Mouse (Mus musculus) lung, embryonic 16.5 days (tissue): ENCODE measurements around the gene Rapgef2. TPM values are rescaled to one million over a fixed set of nuclear protein-coding genes. Genes with fewer than 3 reads are reported as not detected.

Source experiments
- ATAC-seq: fragments of 200-750 bp; cut with Nextera tagmentation; 2 replicates; pipeline ENCODE4 v1.8.0; 2017; ENCODE audit warnings: low read depth, mild to moderate bottlenecking, moderate library complexity
- H3K27ac ChIP-seq: fragments of 300-500 bp; sonication (generic); 2 replicates; pipeline ENCODE4 v1.5.1; 2014; ENCODE audit warnings: mild to moderate bottlenecking, control low read depth, low read length
- H3K27me3 ChIP-seq: fragments of 300-500 bp; sonication (generic); 2 replicates; pipeline ENCODE4 v1.6.1; 2014; ENCODE audit warnings: low read depth, low read length, mixed read lengths; ENCODE audit not compliant: control insufficient read depth, insufficient read depth
- H3K36me3 ChIP-seq: fragments of 300-500 bp; sonication (generic); 2 replicates; pipeline ENCODE4 v1.6.1; 2014; ENCODE audit warnings: low read length; ENCODE audit not compliant: control insufficient read depth, insufficient read depth
- H3K4me1 ChIP-seq: fragments of 300-500 bp; sonication (generic); replicated peaks from 2 replicates; pipeline ENCODE4 v1.6.1; 2014; ENCODE audit warnings: low read length, mixed read lengths; ENCODE audit not compliant: control insufficient read depth, insufficient read depth
- H3K4me2 ChIP-seq: fragments of 300-500 bp; sonication (generic); 2 replicates; pipeline ENCODE4 v1.6.1; 2014; ENCODE audit warnings: low read depth, low read length, control low read depth
- H3K4me3 ChIP-seq: fragments of 300-500 bp; sonication (generic); 2 replicates; pipeline ENCODE4 v1.5.1; 2014; ENCODE audit warnings: mild to moderate bottlenecking, low read length, control low read depth
- H3K9ac ChIP-seq: fragments of 300-500 bp; sonication (generic); 2 replicates; pipeline ENCODE4 v1.6.1; 2014; ENCODE audit warnings: low read length, control low read depth
- H3K9me3 ChIP-seq: fragments of 300-500 bp; sonication (generic); 2 replicates; pipeline ENCODE4 v1.6.1; 2016; ENCODE audit warnings: low read length; ENCODE audit not compliant: control insufficient read depth
- whole genome bisulfite sequencing: fragments of 180-500 bp; shearing (Covaris S2); extraction: QIAGEN DNeasy Blood & Tissue Kit; methylation state at CpG from one replicate; pipeline ENCODE4 v1.1.7; 2014; 5-methylcytosine and 5-hydroxymethylcytosine counted together
- polyA plus RNA-seq: library from polyadenylated mRNA; unstranded; fragments of >200 nt; fragmentation: Nextera tagmentation; extraction: Ambion mirVana; gene quantifications from 2 replicates; pipeline ENCODE4 v1.2.1, GENCODE M21; 2015

The Rapgef2 gene
- polyA plus RNA-seq, 1 experiment from 2014 or later = 5.1 TPM

- H3K9me3 ChIP-seq = no peaks in the 10 kb centered on the region
- H3K27me3 ChIP-seq = no peaks in the 10 kb centered on the region
- no peak overlapping the region for H3K4me2 ChIP-seq
- no peaks in the 10 kb centered on the region for H3K36me3 ChIP-seq
- 0 out of 2 replicates have a peak, but pooled peaks cover 2% of the 10 kb centered on the region for H3K4me1 ChIP-seq
- WGBS = 73% methylated on average over 6 of the region's 6 CpGs
- ATAC-seq = no peak
- no peak overlapping the region for H3K27ac ChIP-seq
- no peak overlapping the region for H3K9ac ChIP-seq
- no peak overlapping the region for H3K4me3 ChIP-seq
Observed at GRCm38 (mm10) chr3:79126857-79127256, 159.5 kb downstream of the Rapgef2 start.

- Histone ChIP-seq H3K4me2 (no peak overlapping the region), H3K4me3 (no peak overlapping the region), H3K9me3 (no peaks in the 10 kb centered on the region), H3K27me3 (no peaks in the 10 kb centered on the region), H3K9ac (no peak overlapping the region), H3K4me1 (no peaks in the 10 kb centered on the region), H3K36me3 (no peaks in the 10 kb centered on the region), H3K27ac (no peak overlapping the region)
- no peak for ATAC-seq
- WGBS = 80% methylated on average over 7 of the region's 7 CpGs
Observed at GRCm38 (mm10) chr3:79121391-79121790, 164.9 kb downstream of the Rapgef2 start.

GRCm38 (mm10) chr3:79119983-79120382, 166.3 kb downstream of the Rapgef2 start:
- 90% methylated on average over 12 of the region's 12 CpGs for WGBS
- Histone ChIP-seq H3K4me2 (no peak overlapping the region), H3K27ac (no peak overlapping the region), H3K9ac (no peak overlapping the region), H3K4me3 (no peak overlapping the region), H3K36me3 (no peaks in the 10 kb centered on the region), H3K9me3 (no peaks in the 10 kb centered on the region), H3K27me3 (no peaks in the 10 kb centered on the region), H3K4me1 (no peaks in the 10 kb centered on the region)
- no peak for ATAC-seq

- WGBS = 93% methylated on average over 6 of the region's 6 CpGs
- Histone ChIP-seq H3K4me2 (no peak overlapping the region), H3K36me3 (peaks cover 14% of the 10 kb centered on the region), H3K4me3 (no peak overlapping the region), H3K9ac (no peak overlapping the region), H3K27ac (no peak overlapping the region), H3K4me1 (no peaks in the 10 kb centered on the region), H3K27me3 (no peaks in the 10 kb centered on the region), H3K9me3 (no peaks in the 10 kb centered on the region)
- no peak for ATAC-seq
Observed at GRCm38 (mm10) chr3:79110153-79110552, 176.2 kb downstream of the Rapgef2 start.

DNA sequence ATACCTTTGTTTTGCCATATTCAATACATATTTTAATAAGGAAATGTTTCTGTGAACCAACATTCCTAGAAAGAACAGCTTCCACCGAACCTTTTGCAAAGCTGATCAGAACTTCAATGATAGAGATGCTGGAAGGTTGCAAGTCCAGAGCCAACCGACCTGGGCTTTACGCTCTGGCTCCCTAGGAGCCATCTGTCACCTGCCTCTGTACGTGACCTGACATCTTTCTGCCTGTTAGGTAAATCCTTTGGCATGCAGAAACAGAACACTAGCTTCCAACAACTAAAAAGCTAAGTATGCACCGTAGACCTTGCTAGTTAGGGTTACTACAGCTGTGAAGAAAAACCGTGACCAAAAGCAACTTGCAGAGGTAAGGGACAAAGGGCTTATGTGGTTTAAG, 178.1 kb downstream of the Rapgef2 start:
- no peaks in the 10 kb centered on the region for H3K9me3 ChIP-seq
- no peak overlapping the region for H3K4me3 ChIP-seq
- 87% methylated on average over 6 of the region's 6 CpGs for WGBS
- H3K4me1 ChIP-seq = no peaks in the 10 kb centered on the region
- H3K4me2 ChIP-seq = no peak overlapping the region
- no peak for ATAC-seq
- H3K9ac ChIP-seq = no peak overlapping the region
- H3K36me3 ChIP-seq = peaks cover 16% of the 10 kb centered on the region
- H3K27me3 ChIP-seq = no peaks in the 10 kb centered on the region
- no peak overlapping the region for H3K27ac ChIP-seq

DNA sequence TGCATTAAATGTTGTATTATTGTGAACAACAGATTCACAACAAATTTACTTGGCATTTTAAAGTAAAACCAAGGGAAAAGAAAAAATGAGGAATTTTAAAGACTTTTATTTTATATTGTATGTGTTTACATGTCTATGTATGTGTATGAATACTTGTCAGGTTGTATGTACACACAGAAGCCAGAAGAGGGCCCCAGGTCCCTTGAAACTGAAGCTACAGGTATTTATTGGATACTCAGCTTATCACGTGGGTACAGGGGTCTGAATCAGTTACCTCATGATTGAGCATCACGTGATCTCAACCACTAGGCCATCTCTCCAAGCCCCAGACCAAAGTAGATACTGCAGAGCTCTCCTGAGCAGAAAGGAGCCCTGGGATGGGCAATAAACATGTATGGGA, 180.0 kb downstream of the Rapgef2 start:
- Histone ChIP-seq H3K9me3 (no peaks in the 10 kb centered on the region), H3K27me3 (no peaks in the 10 kb centered on the region), H3K36me3 (peaks cover 9% of the 10 kb centered on the region), H3K4me2 (no peak overlapping the region), H3K4me3 (no peak overlapping the region), H3K27ac (no peak overlapping the region), H3K9ac (no peak overlapping the region), H3K4me1 (no peaks in the 10 kb centered on the region; the same call in 1 of the 2 replicates)
- 84% methylated on average over 2 of the region's 2 CpGs for WGBS
- ATAC-seq = no peak

DNA sequence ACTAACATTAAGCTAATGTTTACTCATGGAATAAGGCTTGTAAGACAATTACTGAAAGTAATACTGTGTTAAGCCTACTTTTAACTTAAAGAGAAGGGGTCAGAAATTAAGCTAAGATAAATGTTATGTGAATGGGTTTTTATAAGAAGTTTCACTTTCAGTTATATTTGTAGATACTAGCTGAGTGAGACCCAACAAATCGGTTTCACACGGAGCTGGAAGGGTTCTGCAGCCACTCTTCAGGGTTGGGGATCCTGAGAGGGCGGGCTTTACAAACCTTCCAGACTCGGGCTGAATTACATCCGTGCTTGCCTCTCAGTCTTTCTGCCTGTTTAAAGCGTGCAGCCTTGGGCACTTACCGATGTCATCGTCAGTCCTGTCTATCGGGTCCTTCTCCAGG, 182.7 kb downstream of the Rapgef2 start:
- WGBS = 81% methylated on average over 9 of the region's 9 CpGs

GRCm38 (mm10) chr3:79101737-79102136, 184.6 kb downstream of the Rapgef2 start:
- no peak overlapping the region for H3K4me3 ChIP-seq
- peaks cover 10% of the 10 kb centered on the region for H3K36me3 ChIP-seq
- H3K27me3 ChIP-seq = no peaks in the 10 kb centered on the region
- no peak for ATAC-seq
- H3K9ac ChIP-seq = no peak overlapping the region; the same call in 1 of the 2 replicates
- H3K9me3 ChIP-seq = no peaks in the 10 kb centered on the region
- H3K4me1 ChIP-seq = no peaks in the 10 kb centered on the region; the same call in 1 of the 2 replicates
- WGBS = 53% methylated on average over 6 of the region's 6 CpGs
- H3K4me2 ChIP-seq = no peak overlapping the region
- H3K27ac ChIP-seq = no peak overlapping the region

More for the DNA sequence above, 182.7 kb downstream of the Rapgef2 start:
- ATAC-seq = no peak
- H3K36me3 ChIP-seq = peaks cover 6% of the 10 kb centered on the region
- H3K9me3 ChIP-seq = no peaks in the 10 kb centered on the region
- no peak overlapping the region for H3K9ac ChIP-seq
- H3K27me3 ChIP-seq = no peaks in the 10 kb centered on the region
- H3K4me1 ChIP-seq = no peaks in the 10 kb centered on the region; the same call in 1 of the 2 replicates
- no peak overlapping the region for H3K27ac ChIP-seq
- H3K4me3 ChIP-seq = no peak overlapping the region
- H3K4me2 ChIP-seq = no peak overlapping the region

GRCm38 (mm10) chr3:79100831-79101230, 185.5 kb downstream of the Rapgef2 start:
- Histone ChIP-seq H3K9ac (no peak overlapping the region), H3K27ac (no peak overlapping the region), H3K36me3 (peaks cover 7% of the 10 kb centered on the region; the same call in 1 of the 2 replicates), H3K9me3 (no peaks in the 10 kb centered on the region), H3K27me3 (no peaks in the 10 kb centered on the region), H3K4me1 (no peaks in the 10 kb centered on the region; the same call in 1 of the 2 replicates), H3K4me2 (no peak overlapping the region), H3K4me3 (no peak overlapping the region)
- 84% methylated on average over 7 of the region's 7 CpGs for WGBS
- ATAC-seq = no peak

DNA sequence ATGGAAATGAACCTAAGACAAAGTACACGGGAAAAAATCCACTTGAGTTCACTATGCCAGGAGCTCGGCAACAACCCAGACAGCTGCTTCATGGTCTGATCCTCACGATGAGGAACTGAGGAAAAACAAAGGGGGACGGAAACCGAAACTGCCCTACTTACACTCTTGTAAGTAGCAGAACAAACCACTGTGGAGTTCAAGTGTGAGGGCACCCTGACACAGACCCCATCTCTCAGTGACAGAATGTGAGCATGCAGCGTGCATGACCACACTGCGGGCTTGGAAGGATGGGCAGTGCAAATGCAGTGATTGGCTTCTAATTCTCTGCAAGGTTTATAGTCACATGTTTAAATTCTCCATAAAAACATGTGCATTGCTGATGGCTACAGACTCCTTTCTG, 197.2 kb downstream of the Rapgef2 start:
- no peak overlapping the region for H3K4me2 ChIP-seq
- WGBS = 70% methylated on average over 7 of the region's 7 CpGs
- no peaks in the 10 kb centered on the region for H3K9me3 ChIP-seq
- H3K4me1 ChIP-seq = no peaks in the 10 kb centered on the region
- H3K27me3 ChIP-seq = no peaks in the 10 kb centered on the region
- H3K4me3 ChIP-seq = no peak overlapping the region
- no peak for ATAC-seq
- H3K27ac ChIP-seq = no peak overlapping the region
- H3K9ac ChIP-seq = no peak overlapping the region
- peaks cover 29% of the 10 kb centered on the region for H3K36me3 ChIP-seq
